Mouse (Mus musculus) liver, embryonic 15.5 days (tissue): ENCODE results near the gene Tiam2. TPM values are rescaled to one million over a fixed set of nuclear protein-coding genes. Genes with fewer than 3 reads are reported as not detected.

Experiments
- ATAC-seq: fragments of 200-750 bp; cut with Nextera tagmentation; 2 replicates; pipeline ENCODE4 v1.8.0; 2017; ENCODE audit warnings: moderate number of reproducible peaks, mild to moderate bottlenecking, moderate library complexity; ENCODE audit not compliant: insufficient read depth
- H3K27ac ChIP-seq: fragments of 300-500 bp; sonication (generic); replicated peaks from 2 replicates; pipeline ENCODE4 v1.5.1; 2015; ENCODE audit warnings: mild to moderate bottlenecking, inconsistent platforms
- H3K27me3 ChIP-seq: fragments of 300-500 bp; sonication (generic); 2 replicates; pipeline ENCODE4 v1.6.1; 2015; ENCODE audit warnings: mild to moderate bottlenecking, inconsistent platforms
- H3K36me3 ChIP-seq: fragments of 300-500 bp; sonication (generic); replicated peaks from 2 replicates; pipeline ENCODE4 v1.6.1; 2015; ENCODE audit warnings: moderate library complexity, mild to moderate bottlenecking, inconsistent platforms
- H3K4me1 ChIP-seq: fragments of 300-500 bp; sonication (generic); replicated peaks from 2 replicates; pipeline ENCODE4 v1.6.1; 2015; ENCODE audit warnings: inconsistent platforms
- H3K4me2 ChIP-seq: fragments of 300-500 bp; sonication (generic); 2 replicates; pipeline ENCODE4 v1.6.1; 2015; ENCODE audit warnings: moderate library complexity, mild to moderate bottlenecking, inconsistent platforms
- H3K4me3 ChIP-seq: fragments of 300-500 bp; sonication (generic); replicated peaks from 2 replicates; pipeline ENCODE4 v1.5.1; 2015; ENCODE audit warnings: mild to moderate bottlenecking, inconsistent platforms
- H3K9ac ChIP-seq: fragments of 300-500 bp; sonication (generic); 2 replicates; pipeline ENCODE4 v1.6.1; 2015; ENCODE audit warnings: moderate library complexity, mild to moderate bottlenecking, inconsistent platforms
- H3K9me3 ChIP-seq: fragments of 300-500 bp; sonication (generic); replicated peaks from 2 replicates; pipeline ENCODE4 v1.6.1; 2016; ENCODE audit warnings: inconsistent platforms
- WGBS: fragments of 180-500 bp; shearing (Covaris S2); methylation state at CpG from one replicate; pipeline ENCODE4 v1.1.7; 2015; ENCODE audit warnings: mixed read lengths; ENCODE audit not compliant: insufficient replicate concordance; 5-methylcytosine and 5-hydroxymethylcytosine counted together
- polyA plus RNA-seq: library from polyadenylated mRNA; unstranded; fragments of >200 nt; fragmentation: Nextera tagmentation; extraction: Ambion mirVana; gene quantifications from 2 replicates; pipeline ENCODE4 v1.2.1, GENCODE M21; 2015

The Tiam2 gene
- polyA plus RNA-seq, 1 experiment from 2014 or later, result 0.73 TPM

DNA sequence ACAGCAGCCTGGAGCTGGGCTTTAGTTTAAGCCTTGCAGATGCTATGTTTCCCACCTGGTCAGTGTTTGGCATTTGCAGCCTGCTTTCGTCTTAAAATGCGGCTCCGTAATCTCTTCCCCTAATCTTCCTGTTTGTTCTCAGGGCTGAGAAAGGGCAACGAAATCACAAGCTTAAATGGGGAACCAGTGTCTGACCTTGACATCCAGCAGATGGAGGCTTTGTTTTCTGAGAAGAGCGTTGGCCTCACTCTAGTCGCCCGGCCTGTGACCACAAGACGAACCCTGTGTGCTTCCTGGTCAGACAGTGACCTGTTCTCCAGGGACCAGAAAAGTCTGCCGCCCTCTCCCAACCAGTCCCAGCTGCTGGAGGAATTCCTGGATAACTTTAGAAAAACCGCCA is 127.6 kb downstream of the Tiam2 start:
- no peak for ATAC-seq
- no peak overlapping the region for H3K4me3 ChIP-seq
- no peaks in the 10 kb centered on the region for H3K36me3 ChIP-seq
- no peak overlapping the region for H3K4me2 ChIP-seq
- no peak overlapping the region; the same call in 1 of the 2 replicates for H3K27ac ChIP-seq
- H3K4me1 ChIP-seq, result no peaks in the 10 kb centered on the region
- H3K9ac ChIP-seq, result no peak overlapping the region
- H3K9me3 ChIP-seq, result no peaks in the 10 kb centered on the region
- WGBS, result 20% methylated on average over 10 of the region's 10 CpGs
- no peaks in the 10 kb centered on the region for H3K27me3 ChIP-seq

DNA sequence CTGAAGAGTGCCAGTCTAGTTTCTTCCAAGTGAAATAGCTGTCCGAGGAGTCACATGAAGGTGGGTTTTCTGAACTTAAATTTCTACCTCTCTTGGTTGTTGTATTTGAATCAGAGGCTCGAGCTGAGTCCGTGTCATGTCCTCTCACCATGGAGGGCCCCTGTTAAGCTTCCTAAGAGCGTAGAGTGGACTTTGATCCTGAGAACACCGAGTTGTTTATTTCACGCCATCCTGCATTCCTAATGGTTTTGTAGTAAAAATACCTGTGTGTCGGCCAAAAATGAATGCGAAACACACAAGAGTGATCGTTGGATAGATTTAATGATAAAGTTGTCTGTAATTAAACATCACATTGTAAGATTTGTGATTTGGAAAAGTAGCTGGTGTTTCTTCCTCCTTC is 128.5 kb downstream of the Tiam2 start:
- 71% methylated on average over 9 of the region's 9 CpGs for WGBS
- Histone ChIP-seq H3K4me1 (no peaks in the 10 kb centered on the region), H3K27ac (no peak overlapping the region), H3K9me3 (no peaks in the 10 kb centered on the region), H3K27me3 (no peaks in the 10 kb centered on the region), H3K9ac (no peak overlapping the region), H3K4me2 (no peak overlapping the region), H3K36me3 (no peaks in the 10 kb centered on the region), H3K4me3 (no peak overlapping the region)
- no peak for ATAC-seq

DNA sequence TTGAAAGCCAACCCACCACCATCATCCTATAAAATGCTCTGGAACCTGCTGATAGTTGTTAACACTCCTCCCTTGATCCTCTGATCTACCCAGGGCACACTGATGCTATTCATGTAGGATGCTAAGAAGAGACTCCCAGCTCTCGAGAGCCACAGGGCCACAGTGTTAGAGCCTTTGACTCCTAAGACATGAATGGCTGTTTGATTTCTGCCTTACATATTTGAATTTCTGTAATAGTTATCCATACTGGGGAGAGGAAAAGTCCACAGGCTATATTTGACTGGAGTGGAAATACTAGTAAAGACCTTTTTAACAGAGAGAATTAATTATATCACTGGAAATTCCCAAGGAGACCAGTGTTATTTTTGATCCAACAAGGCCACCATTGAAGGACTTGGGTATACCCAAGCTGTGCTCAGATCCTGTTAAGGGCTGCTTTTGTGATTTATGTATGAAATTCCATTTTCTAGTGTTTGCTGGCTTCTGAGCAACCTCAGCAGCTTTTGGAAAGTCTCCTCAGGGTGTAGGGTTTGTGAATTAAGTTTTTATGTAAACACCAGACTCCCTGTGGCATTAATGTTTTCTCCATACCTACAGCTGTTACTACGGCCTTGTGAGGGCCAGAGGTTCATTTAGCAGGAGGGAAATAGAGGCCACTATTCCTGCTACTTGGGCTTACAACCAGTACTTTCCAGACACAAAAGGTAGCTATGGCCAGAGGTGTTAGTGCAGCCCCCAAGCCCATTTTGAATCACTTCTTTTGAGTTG is 131.7 kb downstream of the Tiam2 start:
- Histone ChIP-seq H3K9ac (no peak overlapping the region), H3K4me2 (no peak overlapping the region), H3K36me3 (no peaks in the 10 kb centered on the region), H3K4me3 (no peak overlapping the region), H3K27ac (no peak overlapping the region), H3K9me3 (no peaks in the 10 kb centered on the region), H3K27me3 (no peaks in the 10 kb centered on the region), H3K4me1 (no peaks in the 10 kb centered on the region)
- no peak for ATAC-seq
- 43% methylated on average over 2 of the region's 2 CpGs for WGBS

DNA sequence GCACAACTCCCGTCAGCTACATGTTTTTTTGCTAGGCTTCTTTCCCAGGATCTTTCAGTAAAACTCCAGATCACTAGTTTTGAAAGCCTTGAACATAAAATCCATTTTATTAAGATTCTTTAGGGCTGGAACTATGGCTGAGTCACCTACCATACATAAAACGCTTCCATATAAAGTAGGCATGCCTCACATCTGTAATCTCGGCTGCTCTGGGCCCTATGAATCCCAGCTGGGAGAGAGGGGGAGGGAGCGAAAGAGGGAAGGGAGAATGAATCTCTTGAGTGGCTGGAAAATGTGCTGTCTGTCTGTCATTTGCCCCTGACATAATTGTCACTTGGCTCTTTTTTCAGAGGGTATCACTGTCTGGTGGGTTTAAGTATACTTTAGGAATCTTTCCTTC is 139.5 kb downstream of the Tiam2 start:
- Histone ChIP-seq H3K36me3 (no peaks in the 10 kb centered on the region), H3K27ac (no peak overlapping the region), H3K4me1 (0 out of 2 replicates have a peak, but pooled peaks cover 4% of the 10 kb centered on the region), H3K9ac (no peak overlapping the region), H3K4me2 (no peak overlapping the region), H3K9me3 (no peaks in the 10 kb centered on the region), H3K27me3 (no peaks in the 10 kb centered on the region), H3K4me3 (no peak overlapping the region)
- no peak for ATAC-seq
- WGBS, result 65% methylated on average over 4 of the region's 4 CpGs

DNA sequence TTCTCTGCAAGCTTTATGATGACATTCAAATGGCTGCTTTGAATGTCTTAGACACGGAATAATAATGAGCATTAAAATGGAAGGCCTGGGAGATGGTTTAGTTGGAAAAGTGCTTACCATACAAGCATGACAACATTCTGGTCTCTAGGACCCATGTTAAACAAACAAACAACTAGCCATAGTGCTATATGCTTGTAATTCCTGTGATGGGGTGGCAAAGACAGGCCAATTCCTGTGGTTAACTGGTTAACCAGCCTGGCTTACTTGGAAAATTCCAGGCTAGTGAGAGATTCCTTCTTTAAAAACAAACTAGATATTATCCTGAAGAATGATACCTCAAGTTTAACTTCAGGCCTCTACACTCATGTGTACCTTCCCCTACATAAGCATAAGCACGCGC is 140.3 kb downstream of the Tiam2 start:
- no peaks in the 10 kb centered on the region for H3K27me3 ChIP-seq
- 68% methylated on average over 3 of the region's 3 CpGs for WGBS
- H3K36me3 ChIP-seq, result no peaks in the 10 kb centered on the region
- no peak overlapping the region for H3K9ac ChIP-seq
- 0 out of 2 replicates have a peak, but pooled peaks cover 4% of the 10 kb centered on the region for H3K4me1 ChIP-seq
- no peak overlapping the region for H3K4me3 ChIP-seq
- no peak for ATAC-seq
- no peaks in the 10 kb centered on the region for H3K9me3 ChIP-seq
- no peak overlapping the region for H3K27ac ChIP-seq
- H3K4me2 ChIP-seq, result no peak overlapping the region

DNA sequence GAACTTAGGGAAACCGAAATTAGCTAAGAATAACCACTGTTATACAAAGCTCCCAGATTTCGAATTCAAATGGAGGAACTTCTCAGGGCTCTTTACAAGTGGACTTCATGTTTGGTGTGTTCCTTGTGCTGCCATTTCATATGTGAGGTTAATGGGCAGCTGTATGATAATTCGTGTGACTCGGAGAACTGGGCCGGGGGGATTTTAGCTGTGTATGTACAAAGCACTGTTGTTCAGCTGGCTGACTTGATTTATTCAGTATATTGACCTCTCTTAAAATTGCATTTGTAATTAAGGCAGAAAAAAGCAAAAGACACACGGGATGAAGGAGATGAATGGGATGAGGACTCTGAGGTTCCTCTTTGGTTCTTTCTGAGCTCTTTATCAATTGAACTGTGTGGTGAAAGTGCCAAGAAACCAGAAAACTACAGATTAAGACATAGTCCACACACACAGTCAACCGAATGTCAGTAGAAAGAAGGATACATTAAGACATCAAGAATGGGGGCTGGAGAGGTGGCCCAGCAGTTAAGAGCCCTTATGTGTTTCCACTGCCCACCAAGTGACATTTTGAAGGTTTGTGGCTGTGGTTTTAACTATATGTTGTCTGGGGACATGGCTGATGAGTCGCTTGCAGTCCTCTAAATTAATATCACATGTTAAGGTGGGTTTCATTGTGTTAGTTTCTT is 141.4 kb downstream of the Tiam2 start:
- no peaks in the 10 kb centered on the region for H3K9me3 ChIP-seq
- H3K4me1 ChIP-seq, result 0 out of 2 replicates have a peak, but pooled peaks cover 4% of the 10 kb centered on the region
- H3K27me3 ChIP-seq, result no peaks in the 10 kb centered on the region
- no peak overlapping the region for H3K9ac ChIP-seq
- ATAC-seq, result no peak
- H3K27ac ChIP-seq, result no peak overlapping the region
- H3K36me3 ChIP-seq, result no peaks in the 10 kb centered on the region
- no peak overlapping the region for H3K4me3 ChIP-seq
- no peak overlapping the region for H3K4me2 ChIP-seq
- WGBS, result 59% methylated on average over 8 of the region's 8 CpGs

DNA sequence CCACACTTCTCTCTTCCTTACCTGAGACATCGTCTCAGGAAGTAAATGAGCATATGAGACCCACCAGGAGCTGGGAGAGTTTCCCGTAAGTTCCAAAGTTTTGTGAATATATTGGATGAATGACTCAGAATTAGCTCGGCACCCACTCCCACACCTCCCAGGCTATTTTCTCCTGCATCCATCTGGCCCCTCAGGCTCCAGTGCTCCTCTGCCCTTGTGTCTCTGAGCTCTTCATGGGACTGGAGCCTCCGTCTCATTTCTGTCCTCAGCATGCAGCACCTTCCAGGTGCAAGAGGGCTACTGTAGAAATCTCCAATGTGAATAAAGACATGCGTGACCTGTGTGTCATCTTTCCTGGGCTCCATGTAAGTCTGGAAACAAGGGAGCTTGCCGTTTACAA is 145.6 kb downstream of the Tiam2 start:
- 59% methylated on average over 6 of the region's 6 CpGs for WGBS
- Histone ChIP-seq H3K36me3 (no peaks in the 10 kb centered on the region), H3K4me1 (no peaks in the 10 kb centered on the region), H3K9ac (no peak overlapping the region), H3K9me3 (no peaks in the 10 kb centered on the region), H3K4me3 (no peak overlapping the region), H3K27me3 (no peaks in the 10 kb centered on the region), H3K27ac (no peak overlapping the region), H3K4me2 (no peak overlapping the region)
- no peak for ATAC-seq

DNA sequence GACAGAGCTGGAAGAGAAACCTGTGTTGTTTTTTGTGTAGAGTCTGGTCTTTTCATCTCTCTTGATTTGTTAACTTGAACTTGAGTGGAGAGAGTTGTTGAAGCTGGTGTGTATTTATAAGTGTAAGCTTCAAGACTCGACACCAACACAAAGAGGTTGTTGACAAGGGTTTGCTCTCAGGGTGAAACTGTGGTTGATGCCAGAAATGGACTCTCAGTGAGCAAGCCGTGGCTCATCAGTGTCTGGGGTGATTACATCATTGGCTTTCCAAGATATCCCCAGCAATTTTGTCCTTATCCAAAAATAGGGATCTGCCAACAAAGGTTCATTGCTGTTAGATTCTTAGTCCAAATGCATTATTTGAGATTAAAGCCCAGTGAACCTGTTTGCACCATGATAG is 150.2 kb downstream of the Tiam2 start:
- ATAC-seq, result no peak
- Histone ChIP-seq H3K9ac (no peak overlapping the region), H3K27me3 (no peaks in the 10 kb centered on the region), H3K27ac (no peak overlapping the region), H3K9me3 (no peaks in the 10 kb centered on the region), H3K4me3 (no peak overlapping the region), H3K36me3 (no peaks in the 10 kb centered on the region), H3K4me1 (no peaks in the 10 kb centered on the region), H3K4me2 (no peak overlapping the region)
- 49% methylated on average over 2 of the region's 2 CpGs for WGBS

DNA sequence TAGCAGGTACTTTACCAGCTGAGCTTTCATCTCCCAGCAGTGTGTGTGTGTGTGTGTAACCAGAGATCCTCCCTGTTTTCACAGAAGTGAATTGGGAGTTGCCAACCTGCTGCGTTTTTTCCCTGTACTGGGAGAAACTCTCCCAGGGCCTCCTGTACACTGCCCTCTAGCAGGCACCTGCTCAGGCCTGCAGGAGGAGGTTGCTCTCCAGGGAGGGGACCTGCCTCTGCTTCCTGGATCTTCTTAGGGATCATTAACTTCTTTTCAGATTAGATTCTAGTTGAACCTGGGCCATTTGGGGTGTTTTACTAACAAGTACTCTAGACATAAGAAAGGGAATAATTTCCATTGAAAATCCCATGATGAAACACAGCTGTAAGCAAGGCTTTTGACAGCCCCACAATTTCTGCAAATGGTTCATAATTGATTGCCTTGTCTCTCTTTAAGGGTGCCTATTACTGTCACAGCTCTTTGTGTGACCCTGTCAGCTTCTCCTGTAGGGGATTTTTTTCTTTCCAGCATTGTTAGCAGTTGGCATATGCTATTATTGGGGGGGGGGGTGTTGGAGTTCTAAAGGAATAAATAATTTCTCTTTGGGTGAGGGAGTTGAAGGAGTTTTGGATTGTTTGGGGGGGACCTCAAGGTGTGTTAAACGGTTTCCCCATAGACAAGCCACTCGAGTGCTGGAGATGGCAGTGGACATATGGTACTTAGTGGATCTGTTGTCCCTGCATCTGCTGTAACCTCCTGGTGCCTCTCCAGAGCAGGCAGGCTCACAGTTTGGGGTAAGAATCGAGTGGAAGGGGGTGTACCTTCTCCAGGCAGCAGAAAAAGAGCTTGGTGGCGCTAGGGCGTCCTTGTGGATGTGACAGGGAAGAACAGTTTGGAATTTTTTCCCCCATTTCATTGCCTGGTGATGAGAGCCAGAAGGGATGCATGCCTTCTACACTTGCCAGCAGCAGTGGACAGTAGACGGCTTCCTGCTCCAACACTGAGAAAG is 155.5 kb downstream of the Tiam2 start:
- no peaks in the 10 kb centered on the region for H3K36me3 ChIP-seq
- no peak for ATAC-seq
- H3K27me3 ChIP-seq, result no peaks in the 10 kb centered on the region
- no peak overlapping the region for H3K9ac ChIP-seq
- H3K4me1 ChIP-seq, result no peaks in the 10 kb centered on the region
- H3K4me2 ChIP-seq, result no peak overlapping the region
- no peak overlapping the region for H3K27ac ChIP-seq
- 63% methylated on average over 7 of the region's 7 CpGs for WGBS
- H3K9me3 ChIP-seq, result no peaks in the 10 kb centered on the region
- no peak overlapping the region for H3K4me3 ChIP-seq

DNA sequence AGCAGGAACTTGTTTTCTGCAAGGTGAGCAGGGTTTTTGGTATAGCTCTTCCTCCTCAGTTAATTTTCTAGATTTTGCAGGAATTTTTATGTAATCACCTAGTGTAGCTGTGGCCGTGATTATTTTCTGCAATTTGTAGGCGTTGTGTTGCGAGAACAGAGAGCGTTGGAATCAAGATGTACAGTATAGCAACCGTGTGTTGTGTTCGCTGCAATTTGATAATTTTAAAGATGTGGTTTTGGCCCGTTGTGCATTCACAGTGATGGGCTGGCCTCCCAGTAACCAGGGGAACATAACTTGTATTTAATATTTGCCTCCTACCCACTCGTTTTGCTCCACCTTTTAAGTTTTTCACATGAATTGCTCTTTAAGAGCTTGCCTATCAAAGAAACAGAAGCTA is 156.7 kb downstream of the Tiam2 start:
- ATAC-seq, result no peak
- H3K27me3 ChIP-seq, result no peaks in the 10 kb centered on the region
- no peak overlapping the region for H3K9ac ChIP-seq
- H3K27ac ChIP-seq, result no peak overlapping the region
- H3K4me1 ChIP-seq, result peaks cover 5% of the 10 kb centered on the region; the same call in 1 of the 2 replicates
- H3K4me2 ChIP-seq, result no peak overlapping the region
- WGBS, result 57% methylated on average over 8 of the region's 8 CpGs
- no peak overlapping the region for H3K4me3 ChIP-seq
- H3K9me3 ChIP-seq, result no peaks in the 10 kb centered on the region
- no peaks in the 10 kb centered on the region for H3K36me3 ChIP-seq

DNA sequence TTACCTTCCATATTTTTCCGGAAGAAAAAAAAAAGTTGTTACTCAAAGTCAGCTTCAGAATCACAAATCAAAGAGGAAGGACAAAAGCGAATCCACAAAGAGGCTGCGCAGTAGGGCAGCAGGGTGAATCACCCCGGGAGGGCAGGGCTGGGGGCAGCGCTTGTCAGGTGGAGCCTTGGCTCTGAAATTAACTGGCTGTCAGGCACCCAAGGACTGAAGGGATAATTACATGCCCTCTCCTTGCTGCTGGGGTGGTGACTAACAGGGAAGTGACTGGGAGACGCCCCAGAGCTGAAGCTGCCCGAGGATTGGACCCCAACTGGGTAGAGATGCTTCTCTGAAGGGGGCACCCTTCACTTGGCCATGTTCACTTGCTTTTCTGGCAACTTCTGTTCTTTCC is 159.5 kb downstream of the Tiam2 start:
- H3K4me3 ChIP-seq, result no peak overlapping the region
- no peaks in the 10 kb centered on the region for H3K27me3 ChIP-seq
- peaks cover 7% of the 10 kb centered on the region; the same call in 1 of the 2 replicates for H3K4me1 ChIP-seq
- no peak overlapping the region for H3K27ac ChIP-seq
- no peaks in the 10 kb centered on the region for H3K36me3 ChIP-seq
- H3K4me2 ChIP-seq, result no peak overlapping the region
- H3K9ac ChIP-seq, result no peak overlapping the region
- H3K9me3 ChIP-seq, result no peaks in the 10 kb centered on the region
- ATAC-seq, result no peak
- 62% methylated on average over 7 of the region's 7 CpGs for WGBS
